Mouse (Mus musculus) hindbrain, embryonic 14.5 days (tissue): ENCODE results near the gene Ddx19a. TPM values are rescaled to one million over a fixed set of nuclear protein-coding genes. Genes with fewer than 3 reads are reported as not detected.
A peak's percentile ranks its signal among the peaks of the same experiment; 100 is the strongest.

Experiments
- ATAC-seq: fragments of 200-750 bp; cut with Nextera tagmentation; 2 replicates; pipeline ENCODE4 v1.8.0; 2017; ENCODE audit warnings: moderate number of reproducible peaks, mild to moderate bottlenecking, moderate TSS enrichment, moderate library complexity; ENCODE audit not compliant: low FRiP score
- DNase-seq: peaks from one replicate; pipeline ENCODE4 v3.0.0-alpha.2; 2015; ENCODE audit warnings: low spot score
- H3K27ac ChIP-seq: fragments of 300-500 bp; sonication (generic); 2 replicates; pipeline ENCODE4 v1.5.1; 2014; ENCODE audit warnings: mild to moderate bottlenecking, moderate library complexity
- H3K27me3 ChIP-seq: fragments of 300-500 bp; sonication (generic); 2 replicates; pipeline ENCODE4 v1.6.1; 2014; ENCODE audit warnings: mild to moderate bottlenecking, low read length, mixed read lengths; ENCODE audit not compliant: control insufficient read depth, insufficient read depth
- H3K36me3 ChIP-seq: fragments of 300-500 bp; sonication (generic); replicated peaks from 2 replicates; pipeline ENCODE4 v1.6.1; 2014; ENCODE audit not compliant: control insufficient read depth, insufficient read depth
- H3K4me1 ChIP-seq: fragments of 300-500 bp; sonication (generic); replicated peaks from 2 replicates; pipeline ENCODE4 v1.6.1; 2014; ENCODE audit warnings: antibody characterized with exemption, low read length, mixed read lengths; ENCODE audit not compliant: control insufficient read depth, insufficient read depth
- H3K4me2 ChIP-seq: fragments of 300-500 bp; sonication (generic); replicated peaks from 2 replicates; pipeline ENCODE4 v1.6.1; 2014; ENCODE audit warnings: mild to moderate bottlenecking, moderate library complexity
- H3K4me3 ChIP-seq: fragments of 300-500 bp; sonication (generic); replicated peaks from 2 replicates; pipeline ENCODE4 v1.5.1; 2014; ENCODE audit warnings: mild to moderate bottlenecking, low read length
- H3K9ac ChIP-seq: fragments of 300-500 bp; sonication (generic); 2 replicates; pipeline ENCODE4 v1.6.1; 2014
- H3K9me3 ChIP-seq: fragments of 300-500 bp; sonication (generic); 2 replicates; pipeline ENCODE4 v1.6.1; 2016; ENCODE audit warnings: low read length; ENCODE audit not compliant: control insufficient read depth
- WGBS: fragments of 180-500 bp; shearing (Covaris S2); extraction: QIAGEN DNeasy Blood & Tissue Kit; methylation state at CpG from one replicate; pipeline ENCODE4 v1.1.7; 2014; 5-methylcytosine and 5-hydroxymethylcytosine counted together
- polyA plus RNA-seq: library from polyadenylated mRNA; unstranded; fragments of >200 nt; fragmentation: Nextera tagmentation; extraction: Ambion mirVana; gene quantifications from 2 replicates; pipeline ENCODE4 v1.2.1, GENCODE M21; 2014

Ddx19a gene
- polyA plus RNA-seq, 1 experiment from 2014 or later: 13.0 TPM

DNA sequence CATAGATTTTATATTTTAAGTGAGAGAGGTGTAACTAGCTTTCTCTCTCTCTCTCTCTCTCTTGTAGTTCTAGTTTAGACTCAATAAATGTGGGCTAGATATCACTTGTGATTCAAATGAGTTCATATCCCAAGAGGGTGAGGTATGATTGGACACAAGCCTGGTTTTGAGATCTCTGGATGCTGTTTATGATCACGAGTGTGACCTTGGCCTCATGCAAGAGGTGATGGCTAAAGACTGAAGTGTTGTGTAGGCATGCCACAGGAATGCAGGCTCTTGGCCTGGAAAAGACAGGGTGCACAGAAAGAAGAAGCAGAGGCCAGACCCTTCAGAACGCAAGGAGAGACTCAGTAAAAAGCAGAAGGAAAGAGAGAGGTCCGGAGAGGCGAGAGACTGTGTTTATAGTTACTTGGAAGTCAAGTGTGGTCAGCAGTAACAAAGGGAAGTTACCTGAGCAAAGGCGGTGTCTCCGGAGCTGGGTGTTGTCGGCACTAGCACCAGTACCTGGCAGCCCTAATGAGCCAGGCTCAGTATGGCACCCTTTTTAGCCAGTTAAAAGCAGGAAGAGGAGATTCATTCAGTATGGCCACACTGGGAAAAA lies 53.2 kb downstream of the Ddx19a start:
- no peaks in the 10 kb centered on the region for H3K9me3 ChIP-seq
- WGBS: 92% methylated on average over 7 of the region's 7 CpGs
- no peak for DNase-seq
- H3K4me1 ChIP-seq: 0 out of 2 replicates have a peak, but pooled peaks cover 5% of the 10 kb centered on the region
- H3K4me2 ChIP-seq: no peak overlapping the region
- H3K27me3 ChIP-seq: no peaks in the 10 kb centered on the region
- no peak overlapping the region for H3K9ac ChIP-seq
- no peak overlapping the region for H3K27ac ChIP-seq
- H3K36me3 ChIP-seq: no peaks in the 10 kb centered on the region
- no peak for ATAC-seq
- no peak overlapping the region for H3K4me3 ChIP-seq

DNA sequence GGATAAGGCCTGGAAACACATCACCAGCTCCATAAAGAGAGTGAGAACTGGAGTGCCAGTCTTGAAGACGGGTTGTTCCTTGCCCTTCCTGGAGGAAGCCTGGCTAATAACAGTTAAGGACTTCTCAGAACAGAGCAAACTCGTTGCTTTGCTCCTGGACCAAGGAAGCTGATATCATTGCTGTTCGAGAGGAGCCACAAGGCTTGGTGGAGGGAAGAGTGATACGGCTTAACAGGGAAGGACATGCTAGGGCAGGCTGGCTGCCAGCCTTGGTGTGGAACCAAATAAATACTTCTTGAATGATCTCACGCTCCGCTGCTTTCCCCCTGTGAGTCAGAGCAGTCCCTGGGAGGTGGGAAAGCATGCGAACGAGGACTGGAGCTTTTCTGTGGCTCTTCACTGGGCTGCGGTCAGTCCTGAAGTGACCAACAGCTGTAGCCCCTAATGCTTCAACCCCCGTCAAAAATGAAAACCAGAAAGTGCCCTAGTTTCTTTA lies 56.1 kb downstream of the Ddx19a start:
- H3K4me2 ChIP-seq: no peak overlapping the region
- H3K9me3 ChIP-seq: no peaks in the 10 kb centered on the region
- ATAC-seq (no peak), DNase-seq (peak; percentile 59)
- 45% methylated on average over 10 of the region's 10 CpGs for WGBS
- no peaks in the 10 kb centered on the region for H3K27me3 ChIP-seq
- H3K9ac ChIP-seq: no peak overlapping the region
- no peak overlapping the region for H3K27ac ChIP-seq
- H3K4me3 ChIP-seq: no peak overlapping the region
- H3K36me3 ChIP-seq: no peaks in the 10 kb centered on the region
- peaks cover 5% of the 10 kb centered on the region; the same call in 1 of the 2 replicates for H3K4me1 ChIP-seq

DNA sequence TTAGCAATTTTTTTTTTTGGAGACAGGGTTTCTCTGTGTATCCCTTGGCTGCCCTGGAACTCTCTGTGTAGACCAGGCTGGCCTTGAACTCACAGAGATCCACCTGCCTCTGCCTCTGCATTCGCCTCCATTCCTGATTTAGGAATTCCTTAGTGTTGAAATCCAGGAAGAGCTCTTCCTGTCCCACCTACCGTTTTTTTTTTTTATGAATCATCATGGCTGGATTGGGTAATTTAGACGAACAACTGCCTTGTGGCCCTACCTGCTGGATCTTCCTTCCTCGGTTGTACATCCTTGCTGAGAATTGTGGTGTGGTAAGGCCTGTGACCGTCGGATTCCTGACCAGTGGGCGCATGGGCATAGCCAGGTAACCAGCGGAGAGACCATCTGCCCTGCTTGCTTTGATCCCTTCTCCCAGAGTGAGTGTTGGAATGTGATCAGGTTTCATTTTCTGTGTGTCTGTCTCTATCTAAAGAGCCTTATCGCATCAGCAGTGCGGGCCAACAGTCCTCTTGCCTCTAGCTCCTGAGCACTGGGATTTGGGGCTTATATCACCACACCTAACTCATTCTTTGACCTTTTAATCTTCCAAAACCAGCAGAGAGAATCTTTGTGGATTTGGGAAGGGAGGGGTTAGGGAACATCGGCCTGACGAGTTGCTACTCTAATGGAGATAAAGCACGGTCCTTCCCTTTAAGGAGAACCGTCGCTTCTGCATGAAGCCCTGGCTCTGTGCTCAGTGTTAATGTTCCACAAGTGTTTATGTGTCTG lies 56.7 kb downstream of the Ddx19a start:
- H3K27me3 ChIP-seq: no peaks in the 10 kb centered on the region
- H3K4me3 ChIP-seq: no peak overlapping the region
- no peak overlapping the region for H3K9ac ChIP-seq
- no peak for ATAC-seq
- no peaks in the 10 kb centered on the region for H3K36me3 ChIP-seq
- no peaks in the 10 kb centered on the region for H3K9me3 ChIP-seq
- 92% methylated on average over 15 of the region's 15 CpGs for WGBS
- no peak overlapping the region for H3K4me2 ChIP-seq
- DNase-seq: no peak
- no peak overlapping the region for H3K27ac ChIP-seq
- H3K4me1 ChIP-seq: peaks cover 5% of the 10 kb centered on the region; the same call in 1 of the 2 replicates

DNA sequence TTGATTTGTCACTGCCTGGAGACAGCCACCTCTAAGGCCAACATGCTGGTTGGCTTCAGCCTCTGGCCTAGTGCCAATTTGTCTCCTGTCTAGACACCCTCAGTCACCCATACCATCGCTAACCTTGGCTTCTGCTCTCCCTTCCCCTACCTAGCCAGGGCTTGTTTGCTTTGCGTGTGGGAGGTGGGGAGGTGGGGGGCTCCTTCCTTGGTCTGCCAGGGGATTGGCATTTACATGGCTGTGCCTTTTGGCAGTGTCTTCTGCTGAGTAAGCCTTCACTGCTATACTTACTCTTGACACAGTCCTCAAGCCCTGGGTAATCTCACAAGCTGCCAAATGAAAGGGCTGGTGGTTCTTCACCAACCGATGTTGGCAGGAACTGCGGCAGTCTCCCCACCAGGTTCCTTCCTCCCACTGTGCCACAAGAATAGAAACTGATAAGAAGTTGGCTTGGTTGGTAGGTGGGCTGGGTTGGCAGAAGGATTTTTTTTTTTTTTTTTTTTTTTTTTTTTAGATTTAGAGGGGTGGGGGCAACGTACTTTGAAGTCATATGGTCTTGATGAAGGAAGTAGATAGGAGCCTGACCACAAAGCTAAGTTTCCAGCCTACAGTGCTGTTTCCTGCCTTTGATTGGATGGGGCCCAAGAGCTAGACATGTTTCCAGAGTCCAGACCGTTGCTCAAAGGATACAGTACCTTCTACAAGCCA lies 58.6 kb downstream of the Ddx19a start:
- Histone ChIP-seq H3K27me3 (no peaks in the 10 kb centered on the region), H3K4me2 (no peak overlapping the region), H3K9ac (no peak overlapping the region), H3K27ac (no peak overlapping the region), H3K4me3 (no peak overlapping the region), H3K4me1 (peaks cover 5% of the 10 kb centered on the region; the same call in 1 of the 2 replicates), H3K36me3 (no peaks in the 10 kb centered on the region), H3K9me3 (no peaks in the 10 kb centered on the region)
- no peak for DNase-seq
- ATAC-seq: no peak
- 75% methylated on average over 6 of the region's 6 CpGs for WGBS

DNA sequence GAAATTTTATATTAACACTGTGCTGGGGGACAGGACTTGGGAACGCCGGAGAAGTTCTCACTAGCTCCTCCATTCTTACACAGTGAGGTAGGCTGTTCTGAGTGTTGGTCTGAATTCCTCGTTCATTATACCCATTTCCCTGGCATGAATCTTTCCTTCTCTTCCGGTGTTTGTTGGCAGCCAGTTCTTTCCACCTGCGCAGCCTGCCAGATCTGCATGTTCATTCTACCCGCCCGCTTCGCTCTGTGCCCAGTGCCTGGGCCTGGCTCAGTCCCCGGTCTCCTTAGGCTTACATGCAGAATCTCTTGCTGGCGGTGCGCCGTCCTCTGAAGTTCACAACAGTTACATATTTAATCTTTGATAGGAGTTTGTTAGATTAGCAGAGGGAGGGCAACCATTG lies 61.4 kb downstream of the Ddx19a start:
- Histone ChIP-seq H3K27me3 (no peaks in the 10 kb centered on the region), H3K9ac (no peak overlapping the region), H3K36me3 (peaks cover 4% of the 10 kb centered on the region; the same call in 1 of the 2 replicates), H3K9me3 (no peaks in the 10 kb centered on the region), H3K4me1 (no peaks in the 10 kb centered on the region; the same call in 1 of the 2 replicates), H3K4me2 (no peak overlapping the region), H3K27ac (no peak overlapping the region), H3K4me3 (no peak overlapping the region)
- WGBS: 98% methylated on average over 12 of the region's 12 CpGs
- ATAC-seq (no peak), DNase-seq (no peak)

DNA sequence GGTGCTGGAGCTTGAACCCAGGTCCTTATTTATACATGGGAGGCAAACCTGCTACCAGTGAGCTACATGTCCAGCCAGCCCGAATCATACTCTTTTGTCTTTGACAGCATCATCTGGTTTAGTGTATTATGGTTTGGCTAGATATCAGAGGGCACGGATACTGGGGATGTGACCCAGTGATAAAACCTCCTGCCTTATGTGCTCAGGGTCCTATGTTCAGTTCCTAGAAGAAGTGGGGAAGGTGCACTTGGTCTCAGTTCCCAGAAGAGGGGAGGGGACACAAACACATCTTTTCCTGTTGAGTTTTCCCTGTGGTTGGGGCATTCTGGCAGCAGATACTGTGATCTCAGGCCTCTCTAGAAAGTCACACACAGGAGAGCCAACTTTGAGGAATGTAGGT lies 64.3 kb downstream of the Ddx19a start:
- H3K4me2 ChIP-seq: no peak overlapping the region
- H3K27ac ChIP-seq: no peak overlapping the region
- no peaks in the 10 kb centered on the region; the same call in 1 of the 2 replicates for H3K4me1 ChIP-seq
- H3K9me3 ChIP-seq: no peaks in the 10 kb centered on the region
- ATAC-seq (no peak), DNase-seq (no peak)
- 93% methylated on average over 2 of the region's 2 CpGs for WGBS
- H3K9ac ChIP-seq: no peak overlapping the region
- no peaks in the 10 kb centered on the region for H3K27me3 ChIP-seq
- H3K36me3 ChIP-seq: peaks cover 4% of the 10 kb centered on the region; the same call in 1 of the 2 replicates
- H3K4me3 ChIP-seq: no peak overlapping the region

DNA sequence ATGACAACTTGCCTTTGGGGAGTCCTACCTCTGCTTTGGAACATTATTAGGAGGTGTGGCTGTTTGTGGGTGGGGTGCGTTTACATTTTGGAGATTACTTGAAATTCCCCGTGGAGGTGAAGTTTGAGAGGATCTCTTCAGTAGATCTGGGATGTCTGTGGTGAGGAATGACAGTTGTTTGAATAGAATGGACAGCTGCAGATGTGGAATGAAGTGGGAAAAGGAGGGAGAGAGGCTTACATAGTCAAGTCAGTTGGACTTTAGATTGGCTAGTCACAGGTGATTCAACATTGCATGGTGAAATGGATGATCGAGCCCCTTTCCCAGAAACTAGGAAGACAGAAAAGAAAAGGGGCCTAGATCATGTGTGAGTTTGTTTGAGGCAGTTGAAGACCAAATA lies 65.2 kb downstream of the Ddx19a start:
- WGBS: 91% methylated on average over 3 of the region's 3 CpGs

DNA sequence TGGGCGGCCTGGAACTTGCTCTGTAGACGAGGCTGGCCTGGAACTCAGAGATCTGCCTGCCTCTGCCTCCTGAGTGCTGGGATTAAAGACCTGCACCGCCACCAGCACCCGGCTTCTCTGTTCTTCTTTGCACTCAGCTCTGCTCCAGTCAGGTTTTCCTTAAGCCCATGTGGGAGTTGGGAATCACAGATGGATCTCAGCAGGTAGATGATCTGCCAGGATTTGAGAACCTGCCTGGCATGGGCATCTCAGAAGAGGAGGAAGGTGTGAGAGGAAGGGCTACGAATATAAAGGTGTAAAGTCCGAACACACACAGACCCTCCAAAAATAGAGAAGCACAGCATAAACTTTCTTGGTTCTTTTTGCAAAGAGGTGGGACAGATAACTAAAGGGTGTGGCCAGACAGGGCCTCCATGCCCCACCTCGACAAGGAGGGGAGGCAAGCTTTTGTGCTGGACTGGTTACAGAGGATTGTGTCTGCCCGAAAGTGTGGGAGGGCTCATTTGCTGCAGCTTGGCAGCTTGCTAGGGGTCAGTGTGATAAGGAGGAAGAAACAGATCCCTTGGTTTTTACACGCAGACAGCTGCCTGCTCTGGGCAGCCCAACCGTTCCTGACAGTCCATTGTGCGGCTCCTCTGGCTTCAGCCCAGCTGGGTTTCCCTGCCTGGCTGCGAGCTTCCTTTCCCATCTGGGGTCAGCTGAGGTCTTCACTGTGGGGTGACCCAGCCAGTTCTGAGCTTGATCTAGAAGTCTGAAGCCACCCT lies 66.2 kb downstream of the Ddx19a start:
- H3K9me3 ChIP-seq: no peaks in the 10 kb centered on the region
- ATAC-seq: no peak
- DNase-seq: no peak
- H3K4me2 ChIP-seq: no peak overlapping the region
- WGBS: 81% methylated on average over 12 of the region's 12 CpGs
- no peaks in the 10 kb centered on the region for H3K27me3 ChIP-seq
- H3K4me3 ChIP-seq: no peak overlapping the region
- no peak overlapping the region for H3K27ac ChIP-seq
- H3K36me3 ChIP-seq: peaks cover 4% of the 10 kb centered on the region; the same call in 1 of the 2 replicates
- no peak overlapping the region for H3K9ac ChIP-seq
- no peaks in the 10 kb centered on the region for H3K4me1 ChIP-seq

More for the DNA sequence above, 65.2 kb downstream of the Ddx19a start:
- no peak for ATAC-seq
- H3K27ac ChIP-seq: no peak overlapping the region
- no peak overlapping the region for H3K4me2 ChIP-seq
- peaks cover 4% of the 10 kb centered on the region; the same call in 1 of the 2 replicates for H3K36me3 ChIP-seq
- no peaks in the 10 kb centered on the region for H3K27me3 ChIP-seq
- no peak overlapping the region for H3K9ac ChIP-seq
- H3K4me1 ChIP-seq: no peaks in the 10 kb centered on the region
- H3K9me3 ChIP-seq: no peaks in the 10 kb centered on the region
- DNase-seq: no peak
- H3K4me3 ChIP-seq: no peak overlapping the region
